Mouse (Mus musculus): ENCODE measurements at regions not wholly inside any gene's neighbourhood (a gene's known extent, or its start where the extent isn't known, plus 50 kb on each side); places are given as distances from the start of the nearest gene placed in this dataset.

DNA sequence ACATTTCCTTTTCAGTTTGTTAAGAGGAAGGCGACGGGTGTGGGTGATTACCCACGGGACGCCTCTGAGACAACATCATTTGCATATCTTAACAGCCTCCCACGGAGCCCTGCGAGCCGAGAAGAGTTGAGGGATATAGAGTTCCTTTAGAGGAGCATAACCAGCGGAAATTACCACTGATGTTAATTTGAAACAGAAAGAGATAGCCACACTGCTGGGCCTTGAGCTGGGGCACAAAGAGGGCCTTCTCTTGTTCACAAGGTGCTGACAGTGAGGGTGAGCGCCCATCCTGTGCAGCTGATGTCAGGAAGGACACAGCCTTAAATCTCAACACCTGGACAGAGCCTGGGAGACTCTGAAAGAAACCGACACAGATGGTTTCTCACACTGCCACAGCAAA lies 752.2 kb downstream of the Kcnj2 start:
- peak; percentile 9 to 39 for DNase-seq (ENCODE audit: low spot score in 2 of 2)

DNA sequence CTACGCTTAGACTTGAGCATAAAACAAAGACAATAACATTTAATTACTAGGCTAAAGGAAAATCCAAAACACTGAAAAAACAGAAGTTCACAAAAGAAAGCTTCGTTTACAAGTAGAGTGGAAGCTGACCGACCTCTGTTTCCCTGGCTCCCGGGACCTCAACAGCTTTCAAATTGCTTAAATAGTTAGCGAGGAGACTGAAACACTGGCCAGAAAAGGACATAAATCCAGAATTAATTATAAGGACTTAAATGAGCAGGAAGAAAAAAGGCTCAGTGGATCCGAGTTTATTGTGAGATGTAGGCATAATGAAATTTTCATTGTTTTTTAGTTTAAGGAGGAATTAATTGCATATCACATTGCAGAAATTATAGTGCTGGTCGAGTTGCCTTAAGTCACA lies 754.4 kb downstream of the Kcnj2 start:
- no peak for DNase-seq (ENCODE audit: low spot score in 2 of 2)

DNA sequence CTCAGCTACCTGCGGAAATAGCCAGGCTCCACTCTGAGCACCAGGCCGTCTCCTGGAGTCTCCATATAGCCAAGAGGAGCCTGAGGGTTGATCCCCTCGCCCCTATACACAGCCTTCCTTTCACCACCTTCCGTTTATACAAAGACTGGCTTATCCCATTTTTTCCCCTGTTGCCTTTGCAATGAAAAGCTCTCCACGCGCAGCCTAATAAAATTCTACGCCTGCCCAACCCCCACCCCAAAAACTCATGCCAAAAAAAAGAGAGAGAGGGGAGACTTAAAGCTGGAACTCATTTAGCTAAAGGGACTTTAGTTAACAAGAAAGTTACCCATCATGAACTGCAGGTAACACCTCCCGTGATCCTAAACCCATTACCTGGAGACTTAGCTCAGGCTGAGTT lies 762.5 kb downstream of the Kcnj2 start:
- DNase-seq (ENCODE audit: low spot score in 2 of 2) = no peak

DNA sequence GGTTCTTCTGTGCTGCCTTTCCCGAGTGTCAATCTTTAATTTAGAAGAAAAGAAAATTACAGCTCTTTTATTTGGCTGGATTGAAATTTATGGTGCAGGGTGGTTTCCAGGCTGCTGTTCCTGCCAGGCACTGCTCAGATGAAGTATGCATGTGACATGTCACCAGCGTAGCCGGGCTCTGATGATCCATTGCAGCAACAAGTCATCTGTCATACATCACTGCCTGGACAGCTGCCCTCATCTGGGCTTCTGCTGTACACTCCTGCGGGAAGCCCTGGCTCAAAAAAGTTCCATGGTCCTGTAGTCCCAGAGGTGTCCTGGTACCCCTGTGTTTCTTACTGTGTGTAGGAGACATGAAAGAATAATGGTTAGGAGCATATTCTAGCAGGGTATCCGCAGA lies 773.0 kb downstream of the Kcnj2 start:
- no peak for DNase-seq (ENCODE audit: low spot score in 2 of 2)

DNA sequence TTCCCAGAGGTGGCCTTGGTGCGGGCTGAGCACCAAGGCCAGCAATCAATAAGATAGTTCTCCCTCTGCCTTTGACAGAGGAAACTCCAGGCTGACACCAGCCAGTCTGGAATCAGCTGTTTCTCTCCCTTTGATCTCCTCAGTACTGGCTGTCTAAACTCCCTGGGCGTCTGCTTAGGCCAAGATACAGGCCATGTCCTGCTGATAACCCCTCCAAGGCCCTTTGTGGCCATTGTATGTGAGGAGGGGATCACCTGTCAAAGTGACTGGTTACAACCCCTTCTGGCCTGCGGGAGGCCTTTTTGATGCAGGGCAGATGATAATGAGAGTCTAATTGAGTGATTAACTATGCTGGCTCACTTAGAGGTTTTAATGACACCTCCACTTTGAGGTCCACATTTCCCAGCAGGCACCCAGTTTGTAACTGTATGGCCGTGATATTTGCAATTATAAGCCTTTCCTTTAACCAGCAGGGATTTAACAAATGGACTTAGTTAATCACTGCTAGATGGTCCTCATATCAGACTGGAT lies 777.8 kb downstream of the Kcnj2 start:
- DNase-seq (ENCODE audit: low spot score in 2 of 2) = no peak

DNA sequence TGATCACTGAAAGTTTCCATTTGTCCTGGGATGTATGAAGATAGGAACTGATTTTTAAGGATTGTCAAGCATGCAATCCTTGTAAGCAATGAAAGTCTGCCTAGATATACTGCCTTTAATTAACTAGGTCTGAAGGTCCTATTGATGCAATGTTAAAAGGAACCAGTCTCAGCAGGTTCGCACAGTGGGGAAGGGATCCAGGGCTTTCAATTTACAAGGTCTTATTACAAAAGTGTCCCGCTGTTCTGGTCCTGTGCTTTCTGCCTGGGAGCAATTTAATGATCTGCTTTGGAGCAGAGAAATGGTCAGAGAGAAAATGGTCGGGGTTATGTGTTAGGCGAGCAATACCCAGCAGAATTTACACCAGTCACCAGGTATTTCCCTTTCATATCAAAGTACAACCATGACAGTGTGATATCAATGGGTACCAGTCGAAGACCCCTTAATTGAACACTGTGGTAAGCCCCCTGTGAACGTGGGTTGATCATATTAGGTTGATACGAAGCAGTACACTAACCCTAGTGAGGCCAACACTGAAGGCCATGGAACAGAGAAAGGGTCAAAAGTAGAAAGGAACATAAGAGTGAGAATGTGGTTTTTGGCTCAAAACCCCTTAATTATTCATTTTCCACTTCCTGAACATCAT lies 778.5 kb downstream of the Kcnj2 start:
- no peak for DNase-seq (ENCODE audit: low spot score in 2 of 2)

DNA sequence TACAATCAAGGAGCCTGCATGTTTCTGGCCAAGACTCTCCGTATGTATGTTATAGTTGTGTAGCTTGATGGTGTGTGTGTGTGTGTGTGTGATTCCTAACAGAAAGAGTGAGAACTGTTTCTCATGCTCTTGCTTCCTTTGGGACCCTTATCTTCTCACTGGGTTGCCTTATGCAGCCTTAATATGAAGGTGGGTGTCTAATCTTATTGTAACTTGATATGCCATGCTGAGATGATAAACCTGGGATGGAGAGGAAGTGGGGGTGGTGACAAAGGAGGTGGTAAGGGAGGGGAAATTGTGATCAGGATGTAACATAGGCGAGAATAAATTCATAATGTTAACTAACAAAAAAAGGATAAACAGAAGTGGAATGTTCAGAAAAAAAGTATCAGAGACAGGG lies 791.3 kb downstream of the Kcnj2 start:
- no peak for DNase-seq (ENCODE audit: low spot score in 2 of 2)

DNA sequence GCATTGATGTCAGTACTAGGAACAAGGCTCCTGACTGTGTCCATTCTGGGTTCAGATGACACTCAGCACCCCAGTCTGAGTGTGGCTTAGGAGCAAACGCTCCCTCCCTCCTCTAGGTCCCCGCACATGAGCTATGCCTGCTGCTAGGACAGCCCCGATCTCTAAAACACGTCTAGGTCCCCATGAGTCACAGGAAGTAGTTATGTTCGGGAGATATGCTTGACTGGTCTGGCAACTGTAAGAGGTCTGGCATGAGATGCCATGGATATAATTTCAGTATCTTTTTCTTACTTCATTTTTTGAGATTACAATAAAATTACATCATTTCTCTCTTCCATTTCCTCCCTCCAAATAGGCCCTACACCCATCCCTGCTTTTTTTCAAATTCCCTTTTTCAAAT lies 792.1 kb downstream of the Kcnj2 start:
- DNase-seq (ENCODE audit: low spot score in 2 of 2) = no peak

DNA sequence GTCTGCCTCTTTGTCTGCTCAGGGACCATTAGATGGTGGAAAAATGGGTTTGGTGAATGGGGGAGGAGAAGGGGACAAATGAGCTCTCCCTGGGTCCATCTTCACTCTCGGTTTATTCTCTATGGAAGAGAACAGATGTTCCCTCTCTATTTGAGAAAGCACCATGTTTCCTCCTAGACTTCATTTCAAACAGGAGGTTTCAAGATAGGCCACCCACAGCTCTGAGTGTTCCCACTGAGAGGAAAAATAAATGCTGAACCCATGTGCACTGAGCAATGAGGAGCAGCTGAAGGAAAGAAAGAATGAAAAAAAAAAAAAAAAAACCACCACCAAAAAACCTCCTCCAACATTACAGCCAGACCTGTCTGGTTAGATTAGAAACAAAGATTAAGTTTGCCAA lies 799.2 kb downstream of the Kcnj2 start:
- peak in 1 of 2 experiments; percentile 36 for DNase-seq (ENCODE audit: low spot score in 2 of 2)

DNA sequence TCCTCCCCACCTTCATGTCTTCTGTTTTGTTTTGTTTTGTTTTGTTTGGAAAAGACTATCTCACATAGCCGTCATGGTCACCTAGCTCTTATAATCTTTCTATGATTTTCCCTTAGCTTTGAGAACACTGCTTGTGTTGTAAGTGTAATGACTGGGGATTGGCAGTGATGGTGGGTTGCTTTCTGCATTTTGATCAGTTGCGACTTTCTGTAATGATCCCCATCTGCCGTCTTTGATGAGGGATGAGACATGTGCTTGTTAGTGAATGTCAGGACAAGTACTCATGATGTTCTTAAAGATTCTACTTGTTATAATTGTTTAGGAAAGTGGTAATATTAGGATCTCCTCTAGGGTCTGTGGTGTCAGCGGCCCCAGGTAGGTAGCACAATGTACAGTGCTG lies 809.4 kb downstream of the Kcnj2 start:
- DNase-seq (ENCODE audit: low spot score in 2 of 2) = peak in 1 of 2 experiments; percentile 56

DNA sequence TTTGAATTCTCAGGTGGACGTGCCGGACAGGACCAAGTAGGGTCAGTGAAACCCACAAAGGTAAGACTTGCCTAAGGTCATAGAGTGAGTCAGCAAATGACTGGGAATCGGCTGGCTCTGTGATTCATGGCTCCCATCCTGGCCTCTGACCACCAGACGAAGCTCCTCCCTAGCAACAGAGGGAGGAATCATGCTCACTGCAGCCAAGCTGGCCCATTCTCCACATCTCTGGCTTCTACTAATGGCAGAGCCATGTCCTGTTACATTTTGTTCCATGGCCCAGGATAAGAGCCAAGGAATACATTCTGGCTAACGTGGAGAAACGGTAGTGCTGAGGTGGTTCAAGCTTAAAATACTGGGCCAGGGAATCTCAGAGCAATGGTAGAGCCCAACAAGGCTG lies 814.2 kb downstream of the Kcnj2 start:
- no peak for DNase-seq (ENCODE audit: low spot score in 2 of 2)

DNA sequence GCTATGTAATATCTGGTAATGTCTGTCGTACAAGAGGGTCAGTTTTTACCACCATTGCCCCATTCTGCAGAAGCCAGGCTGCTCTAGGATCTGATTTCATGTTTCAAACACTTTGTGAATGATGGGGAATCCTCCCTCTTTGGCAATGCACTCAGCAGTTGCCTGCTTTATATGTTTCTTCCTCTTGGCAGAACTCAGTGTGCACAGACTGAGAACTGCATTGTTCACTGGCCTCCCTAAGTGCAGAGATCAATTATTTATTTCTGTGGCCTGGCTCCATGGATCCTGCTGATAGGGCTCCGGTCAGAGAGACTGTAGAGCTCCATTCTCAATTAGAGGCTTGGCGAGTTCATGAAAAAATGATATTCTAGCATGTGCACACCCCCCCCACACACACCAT lies 824.1 kb downstream of the Kcnj2 start:
- DNase-seq (ENCODE audit: low spot score in 2 of 2) = peak in 1 of 2 experiments; percentile 2

DNA sequence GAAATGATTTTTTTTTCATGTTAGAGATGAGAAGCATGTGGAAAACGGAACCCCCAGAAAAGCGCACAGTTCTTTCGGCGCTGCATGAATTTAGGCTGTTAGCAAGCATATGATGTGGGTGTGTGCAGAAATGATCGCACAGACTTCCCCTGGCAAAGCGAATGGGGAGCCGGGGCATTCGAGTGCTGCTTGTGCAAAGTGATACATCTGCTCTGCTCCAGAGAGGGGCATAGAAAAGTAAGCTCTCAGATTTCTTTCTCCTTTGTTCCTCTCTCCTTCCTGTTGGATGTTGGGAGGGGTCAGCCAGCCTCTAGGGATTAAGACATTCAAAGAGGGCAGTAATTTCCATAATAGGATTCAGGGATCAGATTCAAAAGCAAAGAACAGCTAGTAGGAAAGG lies 827.9 kb downstream of the Kcnj2 start:
- DNase-seq (ENCODE audit: low spot score in 2 of 2) = peak; percentile 11 to 54

DNA sequence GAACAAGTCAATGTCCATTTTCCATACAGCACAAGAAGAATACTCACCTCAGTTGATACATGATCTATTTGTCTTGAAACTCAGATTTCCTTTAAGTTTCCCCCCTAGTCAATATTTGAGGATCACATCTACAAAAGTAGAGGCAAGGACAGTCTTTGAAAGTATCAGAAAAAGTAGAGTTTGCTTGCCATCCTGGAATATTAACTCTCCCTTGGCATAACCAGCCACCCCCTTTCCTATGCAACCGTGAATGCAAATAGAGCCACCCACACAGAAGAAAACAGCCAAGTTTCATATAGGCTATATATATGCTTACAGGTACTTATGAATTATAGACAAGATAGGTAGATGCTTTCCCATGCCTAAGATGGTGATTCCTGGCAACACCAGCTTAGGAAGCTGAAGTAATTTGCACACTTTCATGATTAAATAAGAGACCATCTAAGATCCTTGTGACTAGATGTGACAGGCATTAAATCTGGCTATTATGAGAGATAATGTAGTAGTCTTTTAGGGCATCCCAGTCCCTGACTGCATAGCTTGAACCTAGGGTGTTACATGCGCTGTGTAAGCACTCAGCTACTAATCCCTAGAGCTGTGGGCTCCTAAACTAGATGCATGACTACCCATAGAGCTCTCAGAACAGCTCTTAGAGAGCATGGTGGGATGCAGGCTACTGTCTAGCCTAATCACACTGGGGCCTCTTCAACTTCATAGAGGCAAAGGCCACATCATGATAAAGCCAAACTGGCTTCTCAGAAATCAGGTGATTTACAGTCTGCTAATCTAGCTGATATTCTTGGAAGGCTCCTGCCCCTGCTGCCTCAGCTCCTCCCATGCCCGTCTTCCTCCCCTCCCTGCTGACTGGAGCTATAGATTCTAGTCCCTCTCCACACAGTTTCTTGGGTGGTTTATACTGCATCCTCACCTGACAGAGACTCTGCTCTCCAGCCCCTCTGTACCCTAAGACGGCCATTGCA lies 829.5 kb downstream of the Kcnj2 start:
- DNase-seq (ENCODE audit: low spot score in 2 of 2) = no peak

DNA sequence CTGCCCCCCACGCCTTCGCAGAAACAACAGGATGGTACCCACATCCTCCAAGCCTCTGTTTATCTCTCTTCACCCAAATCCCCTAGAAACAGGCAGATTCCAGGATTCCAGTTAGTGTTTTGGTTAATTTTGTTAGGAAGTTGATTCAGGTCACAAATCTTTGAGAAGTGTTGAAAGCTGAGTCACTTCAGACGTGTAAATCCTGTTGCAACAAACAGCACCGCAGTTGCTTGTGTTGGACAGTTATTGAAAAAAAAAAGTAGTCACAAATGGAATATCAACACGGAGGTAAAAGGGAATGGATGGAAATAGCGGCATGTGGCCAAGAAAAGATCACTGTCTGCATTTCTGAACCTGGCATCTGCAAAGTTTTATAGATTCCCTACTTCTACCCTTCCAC lies 831.0 kb downstream of the Kcnj2 start:
- DNase-seq (ENCODE audit: low spot score in 2 of 2) = no peak

DNA sequence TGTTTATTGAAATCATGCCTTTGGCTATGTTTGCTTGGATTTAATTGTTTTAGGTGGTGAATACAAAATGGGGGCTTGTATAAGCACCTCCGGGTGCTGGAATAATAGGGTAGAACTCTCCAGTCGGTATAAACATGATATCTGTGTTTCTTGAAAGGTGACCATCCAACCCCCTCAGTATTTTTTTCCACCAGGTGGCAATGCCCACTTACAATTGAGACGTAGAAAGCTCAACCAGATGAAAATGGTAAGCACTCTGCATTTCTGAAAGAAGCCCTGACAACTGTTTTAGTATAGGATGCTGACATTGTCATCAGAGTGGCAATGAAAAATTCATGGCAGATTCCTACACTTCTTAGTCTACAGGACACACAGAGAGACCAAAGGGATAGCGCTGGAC lies 838.1 kb downstream of the Kcnj2 start:
- DNase-seq (ENCODE audit: low spot score in 2 of 2) = peak in 1 of 2 experiments; percentile 13

DNA sequence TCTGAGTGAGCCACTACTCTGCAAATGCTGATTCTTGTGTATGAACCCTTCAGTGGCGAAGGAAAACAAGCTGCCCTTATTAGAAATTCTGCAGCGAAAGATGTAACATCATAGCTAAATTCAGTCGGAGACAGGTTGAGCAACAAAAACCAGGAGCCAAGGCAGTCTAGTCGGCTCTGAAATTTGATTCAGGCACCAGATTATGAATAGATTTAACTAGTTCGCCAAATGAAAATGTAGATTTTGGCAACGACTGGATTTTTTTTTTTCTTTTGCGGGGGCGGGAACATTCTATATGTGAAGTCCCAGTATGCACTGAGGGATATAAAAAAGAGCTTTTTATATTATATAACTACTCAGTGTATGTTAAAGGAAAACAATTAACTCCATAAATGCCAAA lies 847.9 kb downstream of the Kcnj2 start:
- DNase-seq (ENCODE audit: low spot score in 2 of 2) = no peak

DNA sequence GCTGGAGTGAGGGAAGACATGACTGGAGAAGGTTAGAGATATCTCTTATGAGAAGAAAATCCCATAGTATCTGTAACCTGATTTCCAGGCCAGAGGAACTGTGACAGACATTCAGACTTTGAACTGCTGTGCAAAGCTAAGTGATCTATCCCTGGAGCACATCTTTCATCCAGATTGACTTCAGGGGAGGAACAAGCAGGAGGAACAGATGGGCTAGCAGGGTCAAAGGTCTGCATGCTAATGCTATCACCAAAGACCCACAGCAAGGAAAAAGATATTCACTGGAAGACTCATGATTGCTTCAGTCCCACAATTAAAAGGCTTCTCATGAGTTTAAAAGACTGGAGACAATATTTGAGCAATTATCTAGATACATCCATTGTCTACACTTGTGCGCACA lies 855.7 kb upstream of the Sox9 start:
- no peak for DNase-seq (ENCODE audit: low spot score in 2 of 2)

DNA sequence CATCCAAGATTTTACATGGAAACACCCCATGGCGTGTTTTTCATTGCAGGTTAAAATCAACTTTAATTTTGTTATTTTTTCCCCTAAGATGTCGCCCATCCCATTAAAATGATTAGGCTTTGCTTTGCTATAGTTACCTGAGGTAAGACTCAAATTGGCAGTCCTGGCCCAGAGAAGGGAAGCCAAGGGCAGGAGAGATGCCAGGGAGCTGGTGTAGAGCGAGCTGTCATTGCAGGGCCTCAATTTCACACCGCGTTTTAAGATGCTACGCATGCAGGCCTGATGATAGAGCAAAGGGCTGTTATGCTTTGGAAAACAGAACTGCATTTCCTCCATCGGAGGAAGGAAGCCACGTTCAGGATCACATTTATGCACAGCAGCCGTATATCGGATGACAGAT lies 852.7 kb upstream of the Sox9 start:
- no peak for DNase-seq (ENCODE audit: low spot score in 2 of 2)

DNA sequence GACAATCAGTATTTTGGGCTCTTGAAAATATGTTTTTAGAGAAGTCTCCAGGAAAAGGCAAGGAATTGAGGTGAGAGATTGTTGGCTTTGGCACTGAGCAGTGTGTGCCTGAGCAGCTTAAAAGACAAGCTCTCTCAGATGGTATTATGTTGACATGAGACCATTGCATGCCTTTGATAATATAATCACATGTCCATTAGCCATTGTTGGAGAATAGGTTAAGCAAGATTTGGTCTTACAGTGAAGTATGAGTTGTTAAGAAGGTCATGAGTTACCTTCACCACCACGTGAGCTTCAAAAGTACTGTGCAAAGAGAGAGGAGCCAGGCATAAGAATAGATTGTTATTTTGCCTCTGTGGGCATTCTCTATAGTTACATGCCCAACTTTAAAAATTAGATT lies 850.0 kb upstream of the Sox9 start:
- DNase-seq (ENCODE audit: low spot score in 2 of 2) = no peak

DNA sequence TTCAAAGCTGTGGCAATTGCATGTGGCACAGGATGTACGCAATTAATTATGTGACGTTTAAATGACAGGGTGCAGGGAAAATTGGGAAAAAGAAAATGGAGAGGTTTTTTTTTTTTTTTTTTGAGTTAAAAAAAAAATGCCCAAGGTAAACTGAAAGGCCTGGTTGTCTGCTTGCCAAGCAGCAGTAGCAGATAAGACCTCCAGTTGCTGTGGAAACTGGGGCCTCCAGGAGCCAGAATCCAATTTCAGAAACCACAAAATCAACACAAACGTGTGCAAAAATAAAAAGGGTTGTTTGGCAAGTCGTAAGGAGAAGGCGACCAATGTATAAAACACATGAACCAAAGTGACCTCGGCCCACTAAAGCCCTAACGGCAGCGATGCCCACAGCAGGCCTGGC lies 837.7 kb upstream of the Sox9 start:
- no peak for DNase-seq (ENCODE audit: low spot score in 2 of 2)

DNA sequence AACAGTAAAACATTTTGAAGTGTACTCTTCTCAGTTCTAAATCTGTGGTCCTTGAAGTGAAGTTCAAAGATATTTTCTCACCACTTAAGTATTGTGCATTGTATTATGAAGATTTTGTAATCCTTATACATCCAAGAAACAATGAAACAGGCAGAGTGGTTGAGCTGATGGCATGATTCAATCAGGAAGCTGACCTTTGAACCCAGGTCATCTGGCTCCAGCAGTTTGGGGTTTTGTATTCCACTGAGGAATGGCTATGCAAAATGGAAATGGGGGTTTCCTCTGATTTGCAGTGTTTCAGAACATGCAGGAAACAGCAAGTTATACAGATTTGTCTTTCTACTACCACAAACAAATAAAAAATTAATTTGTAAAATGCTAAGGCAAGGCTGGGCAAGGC lies 836.2 kb upstream of the Sox9 start:
- DNase-seq (ENCODE audit: low spot score in 2 of 2) = no peak

DNA sequence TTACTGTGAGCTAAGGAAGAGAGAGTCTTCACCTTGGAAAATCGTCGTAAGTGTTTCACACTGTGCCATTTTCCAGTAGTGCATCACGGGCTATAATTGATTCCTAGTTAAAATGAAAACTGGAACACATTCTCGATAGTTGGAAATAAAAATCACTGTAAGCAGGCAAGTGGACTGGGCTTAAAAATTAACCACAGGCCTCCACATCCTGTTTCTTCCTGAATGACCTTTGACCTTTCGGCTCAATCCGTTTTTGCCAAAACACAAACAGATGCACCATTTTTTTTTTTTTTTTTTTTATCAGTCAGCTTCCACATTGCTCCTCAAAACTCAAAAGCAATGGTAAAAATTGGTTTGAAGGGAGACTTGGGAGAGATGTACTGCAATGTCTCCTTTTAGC lies 834.4 kb upstream of the Sox9 start:
- no peak for DNase-seq (ENCODE audit: low spot score in 2 of 2)

All from layer of hippocampus, adult 18-20 months (tissue).